Mouse (Mus musculus) intestine, postnatal 0 days (tissue): ENCODE measurements at regions not wholly inside any gene's neighbourhood (a gene's known extent, or its start where the extent isn't known, plus 50 kb on each side); places are given as distances from the start of the nearest gene placed in this dataset.

Experiments
- ATAC-seq: fragments of 200-750 bp; cut with Nextera tagmentation; 2 replicates; pipeline ENCODE4 v1.8.0; 2017; ENCODE audit warnings: mild to moderate bottlenecking, moderate TSS enrichment, moderate library complexity
- H3K27ac ChIP-seq: fragments of 300-500 bp; sonication (generic); 2 replicates; pipeline ENCODE4 v1.5.1; 2014; ENCODE audit warnings: mild to moderate bottlenecking, low read depth, low read length, moderate library complexity
- H3K27me3 ChIP-seq: fragments of 300-500 bp; sonication (generic); replicated peaks from 2 replicates; pipeline ENCODE4 v1.6.1; 2014; ENCODE audit warnings: low read length, mixed read lengths; ENCODE audit not compliant: control insufficient read depth, insufficient read depth
- H3K36me3 ChIP-seq: fragments of 300-500 bp; sonication (generic); 2 replicates; pipeline ENCODE4 v1.6.1; 2014; ENCODE audit warnings: mild to moderate bottlenecking, moderate library complexity; ENCODE audit not compliant: control insufficient read depth, insufficient read depth
- H3K4me1 ChIP-seq: fragments of 300-500 bp; sonication (generic); replicated peaks from 2 replicates; pipeline ENCODE4 v1.6.1; 2014; ENCODE audit warnings: antibody characterized with exemption, low read length, mixed read lengths; ENCODE audit not compliant: control insufficient read depth, insufficient read depth
- H3K4me2 ChIP-seq: fragments of 300-500 bp; sonication (generic); replicated peaks from 2 replicates; pipeline ENCODE4 v1.6.1; 2014; ENCODE audit warnings: low read depth, mild to moderate bottlenecking, moderate library complexity
- H3K4me3 ChIP-seq: fragments of 300-500 bp; sonication (generic); 2 replicates; pipeline ENCODE4 v1.5.1; 2014; ENCODE audit warnings: low read depth, low read length
- H3K9ac ChIP-seq: fragments of 300-500 bp; sonication (generic); 2 replicates; pipeline ENCODE4 v1.6.1; 2014; ENCODE audit warnings: mild to moderate bottlenecking, low read depth, low read length
- H3K9me3 ChIP-seq: fragments of 300-500 bp; sonication (generic); 2 replicates; pipeline ENCODE4 v1.6.1; 2016; ENCODE audit warnings: mixed run types; ENCODE audit not compliant: control insufficient read depth
- CTCF ChIP-seq: sonication (generic); IDR thresholded peaks from 2 replicates; pipeline ENCODE4 v1.5.1; 2016; ENCODE audit warnings: low read depth, mild to moderate bottlenecking, control low read depth, antibody characterized with exemption, moderate library complexity
- WGBS: fragments of 180-500 bp; shearing (Covaris S2); extraction: QIAGEN DNeasy Blood & Tissue Kit; methylation state at CpG from one replicate; pipeline ENCODE4 v1.1.7; 2014; 5-methylcytosine and 5-hydroxymethylcytosine counted together

GRCm38 (mm10) chr16:15052389-15052923, 146.1 kb downstream of the Efcab1 start:
- Histone ChIP-seq H3K36me3 (no peaks in the 10 kb centered on the region), H3K9ac (no peak overlapping the region), H3K4me2 (no peak overlapping the region), H3K27ac (no peak overlapping the region), H3K4me3 (no peak overlapping the region), H3K27me3 (no peaks in the 10 kb centered on the region), H3K4me1 (no peaks in the 10 kb centered on the region), H3K9me3 (no peaks in the 10 kb centered on the region)
- no peak for ATAC-seq
- WGBS = 30% methylated on average over 7 of the region's 7 CpGs
- no peak for TF ChIP-seq CTCF

GRCm38 (mm10) chr16:15052924-15053793, 146.8 kb downstream of the Efcab1 start:
- Histone ChIP-seq H3K4me1 (no peaks in the 10 kb centered on the region), H3K27me3 (no peaks in the 10 kb centered on the region), H3K9ac (no peak overlapping the region), H3K36me3 (no peaks in the 10 kb centered on the region), H3K9me3 (no peaks in the 10 kb centered on the region), H3K27ac (no peak overlapping the region), H3K4me2 (no peak overlapping the region), H3K4me3 (no peak overlapping the region)
- ATAC-seq = no peak; the same call in 1 of the 2 replicates
- TF ChIP-seq CTCF = peak; percentile 14; the same call in 1 of the 2 replicates
- 14% methylated on average over 16 of the region's 16 CpGs for WGBS

GRCm38 (mm10) chr16:15053840-15054239, 147.4 kb downstream of the Efcab1 start:
- 30% methylated on average over 4 of the region's 4 CpGs for WGBS

GRCm38 (mm10) chr16:15054306-15055001, 148.0 kb downstream of the Efcab1 start:
- 47% methylated on average over 5 of the region's 5 CpGs for WGBS

More at GRCm38 (mm10) chr16:15053840-15054239, 147.4 kb downstream of the Efcab1 start:
- H3K4me1 ChIP-seq = no peaks in the 10 kb centered on the region
- H3K9ac ChIP-seq = no peak overlapping the region
- H3K4me2 ChIP-seq = no peak overlapping the region
- H3K4me3 ChIP-seq = no peak overlapping the region
- ATAC-seq = no peak
- TF ChIP-seq CTCF = no peak
- H3K27ac ChIP-seq = no peak overlapping the region
- no peaks in the 10 kb centered on the region for H3K36me3 ChIP-seq
- H3K9me3 ChIP-seq = no peaks in the 10 kb centered on the region
- no peaks in the 10 kb centered on the region for H3K27me3 ChIP-seq

GRCm38 (mm10) chr16:15055697-15056096, 149.3 kb downstream of the Efcab1 start:
- Histone ChIP-seq H3K9me3 (no peaks in the 10 kb centered on the region), H3K4me2 (no peak overlapping the region), H3K4me3 (no peak overlapping the region), H3K36me3 (no peaks in the 10 kb centered on the region), H3K27me3 (no peaks in the 10 kb centered on the region), H3K27ac (no peak overlapping the region), H3K4me1 (no peaks in the 10 kb centered on the region), H3K9ac (no peak overlapping the region)
- WGBS = 81% methylated on average over 5 of the region's 5 CpGs
- TF ChIP-seq CTCF = no peak
- ATAC-seq = no peak

More at GRCm38 (mm10) chr16:15054306-15055001, 148.0 kb downstream of the Efcab1 start:
- Histone ChIP-seq H3K27me3 (no peaks in the 10 kb centered on the region), H3K9ac (no peak overlapping the region), H3K27ac (no peak overlapping the region), H3K36me3 (no peaks in the 10 kb centered on the region), H3K4me3 (no peak overlapping the region), H3K9me3 (no peaks in the 10 kb centered on the region), H3K4me1 (no peaks in the 10 kb centered on the region), H3K4me2 (no peak overlapping the region)
- no peak for TF ChIP-seq CTCF
- ATAC-seq = no peak

GRCm38 (mm10) chr16:15070485-15070960, 164.1 kb downstream of the Efcab1 start:
- no peak overlapping the region for H3K4me3 ChIP-seq
- ATAC-seq = no peak
- no peak overlapping the region for H3K9ac ChIP-seq
- H3K9me3 ChIP-seq = no peaks in the 10 kb centered on the region
- H3K27ac ChIP-seq = no peak overlapping the region
- WGBS = 61% methylated on average over 7 of the region's 7 CpGs
- no peaks in the 10 kb centered on the region for H3K4me1 ChIP-seq
- no peaks in the 10 kb centered on the region for H3K27me3 ChIP-seq
- H3K4me2 ChIP-seq = no peak overlapping the region
- no peaks in the 10 kb centered on the region for H3K36me3 ChIP-seq
- TF ChIP-seq CTCF = no peak
